Mouse (Mus musculus) bone marrow, adult 2 months (tissue): ENCODE measurements around the gene Slc23a3.

Experiments used
- CTCF ChIP-seq: fragments of 200-500 bp; IDR thresholded peaks from 2 replicates; pipeline ENCODE4 v1.5.1; 2011; ENCODE audit warnings: low read length, control low read depth; ENCODE audit not compliant: control insufficient read depth, insufficient read depth
- POLR2A ChIP-seq: fragments of 200-500 bp; IDR thresholded peaks from 2 replicates; pipeline ENCODE4 v1.6.1; 2011; ENCODE audit warnings: low read depth, mild to moderate bottlenecking, control low read depth, low read length, borderline replicate concordance; ENCODE audit not compliant: control insufficient read depth

GRCm38 (mm10) chr1:75138448-75138847, 4.8 kb upstream of the Slc23a3 start:
- no peak for TF ChIP-seq CTCF
- TF ChIP-seq POLR2A = no peak
